8 mouse cellular contexts compared by ENCODE assay signal in the genomic region with DNA sequence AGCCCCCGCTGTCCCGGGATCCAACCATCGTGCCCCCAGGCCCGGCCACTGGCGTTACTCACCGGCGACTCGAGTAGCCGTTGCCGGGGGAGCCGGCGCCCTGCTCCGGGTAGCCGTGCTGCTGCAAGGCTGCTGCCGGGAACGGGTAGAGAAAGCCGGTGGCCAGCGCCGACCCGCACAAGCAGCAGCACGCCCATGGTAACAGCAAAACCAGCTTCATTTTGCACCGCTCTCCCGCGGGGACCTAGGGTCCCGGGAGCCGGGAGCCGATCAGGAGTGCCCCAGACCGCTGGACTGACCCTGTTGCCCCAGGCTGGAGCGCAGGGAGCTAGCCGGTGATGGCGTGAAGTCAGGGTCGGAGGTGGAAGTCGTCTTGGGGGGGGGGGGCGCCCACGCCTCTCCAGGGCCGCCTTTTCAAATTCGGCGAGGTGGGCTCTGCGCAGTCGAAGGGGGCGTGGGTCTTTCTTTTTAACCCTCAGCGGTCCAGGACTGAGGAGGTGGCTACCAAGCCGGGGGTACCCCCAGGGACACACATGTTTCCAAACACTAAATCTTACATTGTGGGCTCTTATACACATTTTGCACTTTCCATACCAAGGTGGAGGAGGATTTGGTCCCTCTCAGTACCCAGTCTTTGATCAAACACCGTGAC. TPM values are rescaled to one million over a fixed set of nuclear protein-coding genes. Genes with fewer than 3 reads are reported as not detected.
DNase-seq lines count a peak whose midpoint lies in the region; ATAC-seq lines count a peak whose summit lies in the region.

A gene (minus strand): TSS at position 422 of the 652 bp plus-strand sequence.

- peaks cover 32% of the 10 kb centered on the region for H3K27me3 ChIP-seq in heart, embryonic 11.5 days (ENCODE audit: control insufficient read depth, insufficient read depth, low read length)
- H3K27me3 ChIP-seq in forebrain, embryonic 11.5 days (ENCODE audit: control insufficient read depth, insufficient read depth, low read length), result peaks cover 24% of the 10 kb centered on the region
- peaks cover 15% of the 10 kb centered on the region; the same call in 1 of the 2 replicates for H3K27me3 ChIP-seq in intestine, embryonic 14.5 days (replicated peaks; ENCODE audit: control insufficient read depth, insufficient read depth, low read length)
- H3K27me3 ChIP-seq in midbrain, embryonic 13.5 days, result peaks cover 44% of the 10 kb centered on the region

- H3K4me1 ChIP-seq in heart, embryonic 11.5 days (ENCODE audit: control insufficient read depth, insufficient read depth, low read length), result 0 out of 2 replicates have a peak, but pooled peaks cover 11% of the 10 kb centered on the region
- peaks cover 3% of the 10 kb centered on the region; the same call in 1 of the 2 replicates for H3K4me1 ChIP-seq in forebrain, embryonic 11.5 days (replicated peaks; ENCODE audit: control insufficient read depth, insufficient read depth, low read length)
- peaks cover 6% of the 10 kb centered on the region for H3K4me1 ChIP-seq in intestine, embryonic 14.5 days (replicated peaks; ENCODE audit: control insufficient read depth, insufficient read depth, low read length)
- H3K4me1 ChIP-seq in midbrain, embryonic 13.5 days (replicated peaks), result peaks cover 20% of the 10 kb centered on the region

- H3K4me3 ChIP-seq in heart, embryonic 11.5 days (ENCODE audit: low read depth, low read length), result peak within 1 kb of the TSS; percentile 59
- H3K4me3 ChIP-seq in forebrain, embryonic 11.5 days (ENCODE audit: low read depth, low read length), result peak within 1 kb of the TSS; percentile 48
- H3K4me3 ChIP-seq in intestine, embryonic 14.5 days (ENCODE audit: low read depth, low read length), result peak within 1 kb of the TSS; percentile 52
- peak within 1 kb of the TSS; percentile 49 for H3K4me3 ChIP-seq in midbrain, embryonic 13.5 days (replicated peaks)

- peak within 1 kb of the TSS; percentile 22; the same call in 1 of the 2 replicates for H3K27ac ChIP-seq in heart, embryonic 11.5 days (ENCODE audit: low read depth, low read length)
- H3K27ac ChIP-seq in forebrain, embryonic 11.5 days (ENCODE audit: low read depth, low read length), result 0 out of 2 replicates have a peak within 1 kb of the TSS, but pooled peaks have one; percentile 3
- H3K27ac ChIP-seq in intestine, embryonic 14.5 days (ENCODE audit: low read depth), result no peak within 1 kb of the TSS
- H3K27ac ChIP-seq in midbrain, embryonic 13.5 days, result no peak within 1 kb of the TSS

- WGBS in heart, embryonic 11.5 days (ENCODE audit: insufficient replicate concordance), result 2% methylated on average over 44 of the region's 44 CpGs
- 2% methylated on average over 44 of the region's 44 CpGs for WGBS in forebrain, embryonic 11.5 days
- under 1% methylated on average over 43 of the region's 44 CpGs for WGBS in intestine, embryonic 14.5 days
- 1% methylated on average over 44 of the region's 44 CpGs for WGBS in midbrain, embryonic 13.5 days

- peak; percentile 43 for ATAC-seq in heart, embryonic 11.5 days (replicated peaks; ENCODE audit: insufficient number of reproducible peaks, low FRiP score, low TSS enrichment)
- 0 out of 2 replicates have a peak, but pooled peaks have one; percentile 24 for ATAC-seq in forebrain, embryonic 11.5 days (replicated peaks; ENCODE audit: low FRiP score)
- peak; percentile 17; the same call in 1 of the 2 replicates for ATAC-seq in intestine, embryonic 14.5 days (replicated peaks; ENCODE audit: low FRiP score, low TSS enrichment, low read depth)
- ATAC-seq in midbrain, embryonic 13.5 days, result peak; percentile 76

- H3K9ac ChIP-seq in heart, embryonic 11.5 days (ENCODE audit: low read depth, low read length), result peak within 1 kb of the TSS; percentile 72
- peak within 1 kb of the TSS; percentile 69 for H3K9ac ChIP-seq in forebrain, embryonic 11.5 days (ENCODE audit: low read length)
- peak within 1 kb of the TSS; percentile 49 for H3K9ac ChIP-seq in intestine, embryonic 14.5 days (ENCODE audit: low read length)
- peak within 1 kb of the TSS; percentile 69 for H3K9ac ChIP-seq in midbrain, embryonic 13.5 days (replicated peaks)

- H3K4me2 ChIP-seq in heart, embryonic 11.5 days, result peak within 1 kb of the TSS; percentile 86
- H3K4me2 ChIP-seq in forebrain, embryonic 11.5 days (ENCODE audit: low read depth, low read length, severe bottlenecking), result peak within 1 kb of the TSS; percentile 88
- H3K4me2 ChIP-seq in intestine, embryonic 14.5 days (ENCODE audit: low read length), result peak within 1 kb of the TSS; percentile 68
- H3K4me2 ChIP-seq in midbrain, embryonic 13.5 days (replicated peaks), result peak within 1 kb of the TSS; percentile 77

- no peaks in the 10 kb centered on the region for H3K36me3 ChIP-seq in heart, embryonic 11.5 days (ENCODE audit: control insufficient read depth, insufficient read depth, low read length)
- H3K36me3 ChIP-seq in forebrain, embryonic 11.5 days (ENCODE audit: control insufficient read depth, insufficient read depth, low read length), result no peaks in the 10 kb centered on the region
- no peaks in the 10 kb centered on the region for H3K36me3 ChIP-seq in intestine, embryonic 14.5 days (ENCODE audit: control insufficient read depth, insufficient read depth, low read length)
- no peaks in the 10 kb centered on the region for H3K36me3 ChIP-seq in midbrain, embryonic 13.5 days

- DNase-seq in heart, adult 18-20 months, result no peak
- peak; percentile 2 to 27 for DNase-seq in adrenal gland, postnatal 36 days
- peak; percentile 75 for DNase-seq in forebrain, embryonic 11.5 days (ENCODE audit: low spot score)
- DNase-seq in intestine, embryonic 14.5 days (ENCODE audit: low spot score), result peak; percentile 77
- no peak for DNase-seq in spleen, adult 12 weeks (ENCODE audit: low spot score)
- no peak for DNase-seq in thymus, postnatal 14 days

- H3K9me3 ChIP-seq in heart, embryonic 11.5 days (replicated peaks; ENCODE audit: control insufficient read depth, low read length), result no peaks in the 10 kb centered on the region
- H3K9me3 ChIP-seq in forebrain, embryonic 11.5 days (ENCODE audit: control insufficient read depth, low read length), result no peaks in the 10 kb centered on the region
- H3K9me3 ChIP-seq in intestine, embryonic 14.5 days (ENCODE audit: control insufficient read depth, low read length), result no peaks in the 10 kb centered on the region
- no peaks in the 10 kb centered on the region for H3K9me3 ChIP-seq in midbrain, embryonic 13.5 days

RNA-seq across cellular contexts. Expression of the gene that starts here (rescaled TPM):
- polyA plus RNA-seq in heart, embryonic 11.5 days (2014; fragmentation: Nextera tagmentation; extraction: Ambion mirVana), result 13.3 and 16.3 TPM in 2 replicates
- total RNA-seq in heart, adult 18-20 months (2021), result not detected
- under 1 TPM; 0.26 to 0.43 TPM for total RNA-seq in adrenal gland, postnatal 36 days (2021)
- 35.1 and 40.6 TPM in 2 replicates for polyA plus RNA-seq in forebrain, embryonic 11.5 days (2014; fragmentation: Nextera tagmentation; extraction: Ambion mirVana)
- polyA plus RNA-seq in intestine, embryonic 14.5 days (2014; fragmentation: Nextera tagmentation; extraction: Ambion mirVana), result 8.7 and 10.4 TPM in 2 replicates
- 14.0 and 19.0 TPM in 2 replicates for polyA plus RNA-seq in midbrain, embryonic 13.5 days (2015; fragmentation: Nextera tagmentation; extraction: Ambion mirVana)

Comparison
In these comparisons a context has a peak if more than half of its experiments do, and no peak if none do; other contexts are left out.
1. Peak in DNase-seq in adrenal gland, postnatal 36 days; RNA of the gene not detected or under 1 TPM.
2. ATAC-seq: peak in every context shown above with its lines; median percentile 76 in midbrain, embryonic 13.5 days; 43 in heart, embryonic 11.5 days; 24 in forebrain, embryonic 11.5 days; 17 in intestine, embryonic 14.5 days.
3. H3K27ac ChIP-seq: peak in heart, embryonic 11.5 days (single experiment) and forebrain, embryonic 11.5 days (single experiment); none in intestine, embryonic 14.5 days (single experiment) and midbrain, embryonic 13.5 days (single experiment).
4. DNase-seq: peak in forebrain, embryonic 11.5 days (single experiment) and intestine, embryonic 14.5 days (single experiment); none in heart, adult 18-20 months (0 of 2), spleen, adult 12 weeks (single experiment) and thymus, postnatal 14 days (single experiment).
5. Peak in every context shown above with its lines, with median percentiles within 50 percentile points of each other: H3K4me2 ChIP-seq, H3K4me3 ChIP-seq and H3K9ac ChIP-seq.